Mouse (Mus musculus) heart, adult 2 months (tissue): ENCODE data around the gene Rab11fip4. TPM values are rescaled to one million over a fixed set of nuclear protein-coding genes. Genes with fewer than 3 reads are reported as not detected.
A peak's percentile ranks its signal among the peaks of the same experiment; 100 is the strongest.

ENCODE experiments used
- DNase-seq, 2 experiments: peaks; one replicate each; pipeline ENCODE4 v3.0.0; 2021
- H3K27ac ChIP-seq: fragments of 200-600 bp; 2 replicates; pipeline ENCODE4 v1.8.1; 2022
- H3K27me3 ChIP-seq: fragments of 200-500 bp; 2 replicates; pipeline ENCODE4 v1.6.1; 2012; ENCODE audit warnings: mild to moderate bottlenecking, low read length, inconsistent platforms, mixed read lengths; ENCODE audit not compliant: control insufficient read depth, insufficient read depth
- H3K36me3 ChIP-seq: fragments of 200-500 bp; 2 replicates; pipeline ENCODE4 v1.6.1; 2012; ENCODE audit warnings: low read length, inconsistent platforms; ENCODE audit not compliant: control insufficient read depth, insufficient read depth
- H3K4me1 ChIP-seq: fragments of 200-500 bp; 2 replicates; pipeline ENCODE4 v1.6.1; 2011; ENCODE audit warnings: low read length; ENCODE audit not compliant: control insufficient read depth, insufficient read depth
- H3K4me3 ChIP-seq: fragments of 200-600 bp; 2 replicates; pipeline ENCODE4 v1.8.1; 2022
- H3K79me2 ChIP-seq: fragments of 200-500 bp; replicated peaks from 2 replicates; pipeline ENCODE4 v1.6.1; 2012; ENCODE audit warnings: mild to moderate bottlenecking, inconsistent platforms, low read length, moderate library complexity, mixed read lengths; ENCODE audit not compliant: control insufficient read depth, insufficient read depth
- H3K9ac ChIP-seq: fragments of 200-500 bp; 2 replicates; pipeline ENCODE4 v1.6.1; 2012; ENCODE audit warnings: low read depth, mild to moderate bottlenecking, control low read depth, inconsistent platforms, low read length, mixed read lengths
- CTCF ChIP-seq: fragments of 200-600 bp; IDR thresholded peaks from 2 replicates; pipeline ENCODE4 v1.8.1; 2022; ENCODE audit warnings: antibody characterized with exemption, mild to moderate bottlenecking, moderate library complexity
- EP300 ChIP-seq: fragments of 200-500 bp; IDR thresholded peaks from 2 replicates; pipeline ENCODE4 v1.6.1; 2011; ENCODE audit warnings: low read depth, low read length, control low read depth; ENCODE audit not compliant: insufficient read depth
- POLR2A ChIP-seq: fragments of 200-500 bp; IDR thresholded peaks from 2 replicates; pipeline ENCODE4 v1.6.1; 2011; ENCODE audit warnings: mild to moderate bottlenecking, low read depth, low read length, control low read depth; ENCODE audit not compliant: insufficient read depth
- WGBS: fragments of 180-500 bp; shearing (Covaris S2); methylation state at CpG from one replicate; pipeline ENCODE4 v1.1.7; 2018; 5-methylcytosine and 5-hydroxymethylcytosine counted together
- intact Hi-C: fragments of 180-260 bp; cut with DNase I; formaldehyde crosslinking; loops from one replicate; pipeline ENCODE4 v1.15.1; 2025
- polyA plus RNA-seq: library from polyadenylated mRNA; depleted of rRNA; stranded (reverse); fragments of >200 nt; gene quantifications from 2 replicates; pipeline ENCODE4 v1.2.3, GENCODE M21; 2012
- total RNA-seq, 2 experiments: library from RNA; stranded (reverse); gene quantifications; 2 replicates each; pipeline ENCODE4 v1.2.3; 2021

The Rab11fip4 gene
- total and polyA plus RNA-seq, 3 experiments, result 0.11 to 0.66 (median 0.26) TPM

DNA sequence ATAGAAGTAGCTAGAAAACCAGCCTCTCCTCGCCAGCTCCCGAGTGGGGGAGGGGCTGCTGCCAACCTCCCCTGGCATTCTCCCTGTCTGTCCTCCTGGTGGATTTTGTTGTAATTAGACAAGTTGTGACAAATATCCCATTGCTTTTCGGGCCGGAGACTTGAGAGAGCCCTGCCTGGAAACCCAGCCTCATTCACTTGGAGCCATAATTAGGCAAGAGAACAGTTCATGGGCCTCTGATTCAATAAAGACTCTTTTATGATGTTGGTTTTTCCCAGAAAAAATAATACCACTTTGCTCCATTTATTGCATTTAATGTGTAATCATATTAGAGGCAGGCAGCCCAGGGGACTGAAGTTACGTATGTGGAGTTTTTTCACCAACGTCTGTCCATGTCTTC lies 127.2 kb downstream of the Rab11fip4 start:
- Histone ChIP-seq H3K4me3 (no peak overlapping the region), H3K27ac (no peak overlapping the region), H3K79me2 (no peaks in the 10 kb centered on the region), H3K4me1 (peaks cover 13% of the 10 kb centered on the region), H3K36me3 (no peaks in the 10 kb centered on the region), H3K27me3 (no peaks in the 10 kb centered on the region), H3K9ac (no peak overlapping the region)
- intact Hi-C loops, result no loop called here
- WGBS, result 92% methylated on average over 6 of the region's 6 CpGs
- DNase-seq, result no peak
- TF ChIP-seq EP300 (no peak), POLR2A (no peak), CTCF (no peak)

DNA sequence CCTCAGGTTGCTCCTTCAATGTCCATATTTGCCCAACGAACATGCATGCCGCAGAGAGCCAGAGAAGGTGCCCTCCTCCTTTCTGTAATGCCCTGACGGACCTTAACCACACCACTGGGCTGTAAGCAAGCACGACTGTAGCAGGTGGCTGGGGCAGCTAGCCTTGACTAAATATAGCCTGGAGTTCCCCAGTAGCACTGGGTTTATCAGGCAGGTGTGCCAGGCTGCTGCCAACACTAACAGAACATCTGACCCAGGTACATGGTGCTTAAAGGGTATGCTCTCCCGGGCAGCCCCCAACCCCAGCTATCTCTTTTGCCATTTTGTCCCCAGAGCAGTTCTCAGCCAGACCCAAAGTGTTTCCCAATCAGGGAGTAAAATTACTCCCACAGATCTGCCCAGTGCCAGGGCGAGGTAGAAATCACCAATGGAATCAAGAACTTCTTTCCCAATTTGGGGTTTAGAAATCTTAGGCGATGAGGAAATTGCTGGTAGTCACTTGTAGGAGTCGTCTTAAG lies 127.9 kb downstream of the Rab11fip4 start:
- Histone ChIP-seq H3K27me3 (no peaks in the 10 kb centered on the region), H3K36me3 (no peaks in the 10 kb centered on the region), H3K27ac (no peak overlapping the region), H3K4me1 (peaks cover 11% of the 10 kb centered on the region), H3K4me3 (no peak overlapping the region), H3K9ac (no peak overlapping the region), H3K79me2 (no peaks in the 10 kb centered on the region)
- WGBS, result 78% methylated on average over 8 of the region's 8 CpGs
- intact Hi-C loops, result no loop called here
- no peak for TF ChIP-seq CTCF
- TF ChIP-seq POLR2A, result no peak
- TF ChIP-seq EP300, result no peak
- DNase-seq, result no peak

DNA sequence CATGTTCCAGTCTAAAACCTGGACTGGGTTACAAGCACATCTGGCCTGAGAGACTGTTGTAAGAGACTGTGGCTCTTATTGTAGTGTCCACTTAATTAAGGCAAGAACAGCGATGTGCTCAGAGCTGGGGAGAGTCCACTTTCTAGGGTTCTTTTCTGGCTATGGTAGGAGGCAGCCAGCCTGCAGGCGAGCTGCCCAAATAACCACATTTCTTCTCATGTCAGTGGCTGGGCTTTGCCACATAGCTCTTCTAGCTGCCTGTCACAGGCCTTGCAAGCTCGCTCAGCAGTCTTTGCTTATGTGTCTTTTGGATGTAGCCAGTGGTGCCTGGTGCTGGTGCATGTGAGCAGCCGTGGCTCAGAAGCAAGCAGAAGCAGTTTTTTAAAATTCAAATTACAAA lies 129.7 kb downstream of the Rab11fip4 start:
- no peaks in the 10 kb centered on the region for H3K79me2 ChIP-seq
- no peak for TF ChIP-seq EP300
- TF ChIP-seq POLR2A, result no peak
- no peak for TF ChIP-seq CTCF
- H3K27me3 ChIP-seq, result no peaks in the 10 kb centered on the region
- 78% methylated on average over 4 of the region's 4 CpGs for WGBS
- intact Hi-C loops, result no loop called here
- H3K4me3 ChIP-seq, result no peak overlapping the region
- H3K36me3 ChIP-seq, result no peaks in the 10 kb centered on the region
- no peak for DNase-seq
- peaks cover 6% of the 10 kb centered on the region for H3K4me1 ChIP-seq
- H3K9ac ChIP-seq, result no peak overlapping the region
- H3K27ac ChIP-seq, result no peak overlapping the region

- Histone ChIP-seq H3K27ac (no peak overlapping the region), H3K4me3 (no peak overlapping the region), H3K4me1 (peaks cover 1% of the 10 kb centered on the region), H3K9ac (no peak overlapping the region), H3K27me3 (no peaks in the 10 kb centered on the region), H3K79me2 (no peaks in the 10 kb centered on the region), H3K36me3 (no peaks in the 10 kb centered on the region)
- TF ChIP-seq EP300 (no peak), POLR2A (no peak), CTCF (no peak)
- peak; percentile 15 to 33 for DNase-seq
- WGBS, result 72% methylated on average over 5 of the region's 5 CpGs
- intact Hi-C loops, result no loop called here
These were observed 131.8 kb downstream of the Rab11fip4 start for GRCm38 (mm10) chr11:79722811-79723210.

- no peak overlapping the region for H3K27ac ChIP-seq
- no peaks in the 10 kb centered on the region for H3K79me2 ChIP-seq
- no peak overlapping the region for H3K4me3 ChIP-seq
- intact Hi-C loops, result no loop called here
- no peak for TF ChIP-seq EP300
- TF ChIP-seq POLR2A, result no peak
- TF ChIP-seq CTCF, result no peak
- H3K36me3 ChIP-seq, result no peaks in the 10 kb centered on the region
- H3K9ac ChIP-seq, result no peak overlapping the region
- no peaks in the 10 kb centered on the region for H3K27me3 ChIP-seq
- peaks cover 7% of the 10 kb centered on the region for H3K4me1 ChIP-seq
- DNase-seq, result no peak
- 82% methylated on average over 6 of the region's 6 CpGs for whole genome bisulfite sequencing
These were observed 134.0 kb downstream of the Rab11fip4 start for GRCm38 (mm10) chr11:79725005-79725404.

DNA sequence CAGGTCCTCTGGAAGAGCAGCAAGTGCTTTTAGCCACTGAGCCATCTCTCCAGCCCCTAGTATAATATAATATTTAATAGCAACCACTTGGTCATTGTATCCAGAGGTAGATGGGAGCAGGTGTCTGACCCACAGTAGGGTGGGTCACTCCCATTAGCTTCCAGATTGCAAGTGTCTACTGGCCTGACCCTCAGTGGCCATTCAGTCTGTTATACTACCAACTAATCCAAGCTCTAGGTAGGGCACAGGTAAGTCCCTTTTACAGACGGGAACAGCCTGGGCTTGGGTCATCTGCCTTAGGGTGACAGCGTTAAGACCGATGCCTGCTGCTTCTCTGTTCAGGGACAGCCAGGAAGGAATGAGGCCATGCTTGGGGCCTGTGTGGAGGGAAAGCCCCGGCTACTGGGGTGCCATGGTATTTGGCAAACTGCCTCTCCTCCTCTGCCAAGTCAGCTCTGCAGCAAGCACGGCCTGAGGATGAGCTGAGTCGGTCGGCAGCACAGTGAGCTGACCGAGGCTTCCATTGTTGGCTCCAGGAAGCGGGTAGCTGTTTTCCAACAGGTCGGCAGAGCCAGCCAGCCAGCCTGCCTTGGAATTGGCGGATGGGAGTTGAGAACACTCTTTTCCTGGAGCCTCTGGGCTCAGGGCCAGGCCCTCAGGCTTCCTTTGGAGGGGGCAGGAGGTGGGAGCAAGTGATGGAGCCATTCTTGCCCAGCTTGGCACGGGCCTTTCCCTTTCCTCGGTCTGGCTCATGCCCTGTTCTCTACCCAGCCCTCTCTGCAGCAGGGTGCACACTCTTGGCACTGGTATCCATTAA lies 138.4 kb downstream of the Rab11fip4 start:
- no peak for TF ChIP-seq CTCF
- TF ChIP-seq POLR2A, result 0 out of 2 replicates have a peak, but pooled peaks have one; percentile 11
- intact Hi-C loops, result no loop called here
- WGBS, result 19% methylated on average over 13 of the region's 13 CpGs
- no peaks in the 10 kb centered on the region for H3K36me3 ChIP-seq
- H3K27ac ChIP-seq, result peak overlapping the region; percentile 64
- DNase-seq, result peak; percentile 67 to 81
- H3K9ac ChIP-seq, result no peak overlapping the region
- H3K4me3 ChIP-seq, result no peak overlapping the region
- no peaks in the 10 kb centered on the region for H3K79me2 ChIP-seq
- no peaks in the 10 kb centered on the region for H3K27me3 ChIP-seq
- peaks cover 11% of the 10 kb centered on the region for H3K4me1 ChIP-seq
